Mouse (Mus musculus): ENCODE measurements at regions not wholly inside any gene's neighbourhood (a gene's known extent, or its start where the extent isn't known, plus 50 kb on each side); places are given as distances from the start of the nearest gene placed in this dataset.

DNA sequence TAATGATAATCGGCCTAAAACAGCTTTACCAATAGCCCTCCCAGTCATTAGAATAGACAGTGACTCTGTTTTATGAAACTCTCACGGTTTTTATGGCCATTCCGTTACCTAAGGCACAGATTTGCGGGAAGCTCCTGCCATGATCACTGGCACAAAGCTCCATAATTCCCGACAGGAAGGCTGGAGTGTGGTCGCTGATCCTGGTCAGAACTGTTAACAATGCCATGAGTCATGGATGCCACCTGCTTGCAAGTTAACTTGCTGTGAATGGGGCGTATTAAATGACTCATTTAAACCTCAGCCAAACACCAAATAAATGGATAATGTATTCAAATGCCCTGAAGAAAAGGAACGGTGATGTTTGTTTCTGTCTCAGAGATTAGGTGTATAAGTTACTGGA lies 559.9 kb upstream of the Map3k7 start:
- peak; percentile 54 for DNase-seq

DNA sequence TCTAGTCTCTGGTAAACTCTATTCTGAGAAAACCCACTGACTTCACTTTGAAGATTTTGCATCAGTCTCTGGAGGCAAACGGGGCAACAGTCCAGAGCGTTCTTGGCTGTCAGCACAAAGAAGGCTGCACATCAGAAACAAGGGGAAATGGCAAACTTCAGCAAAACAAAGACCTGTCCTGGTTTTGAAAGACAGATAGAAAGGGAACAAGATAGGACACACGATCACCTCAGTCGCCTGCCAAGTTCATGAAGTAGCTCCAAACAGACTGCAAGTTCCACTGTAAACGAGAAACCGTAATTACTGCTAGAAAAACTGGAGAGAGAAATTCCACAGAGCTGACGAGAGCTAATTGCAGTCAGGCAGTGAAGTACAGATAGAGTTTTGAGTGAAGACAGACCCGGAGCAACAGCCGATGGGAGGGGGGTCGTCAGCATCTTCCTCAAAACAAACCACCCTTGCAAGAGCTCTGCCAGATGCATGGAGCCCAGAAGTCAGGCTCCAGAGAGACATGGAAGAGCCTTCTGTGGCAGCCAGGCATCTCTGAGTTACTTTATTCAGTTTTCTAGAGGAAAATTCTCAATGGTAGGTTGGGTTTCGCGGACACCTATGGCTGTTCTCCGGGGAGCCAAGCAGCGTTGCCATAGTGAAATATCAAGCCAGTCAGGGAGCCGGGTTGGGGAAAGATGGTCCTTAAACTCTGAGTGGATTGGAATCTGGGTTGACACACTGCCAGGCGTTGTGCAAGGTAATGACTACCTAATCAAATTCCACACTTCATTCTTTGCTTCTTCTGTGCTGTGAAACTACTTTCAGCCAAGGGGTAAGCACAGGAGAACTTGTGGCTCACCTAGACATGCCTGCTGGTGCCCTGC lies 558.8 kb upstream of the Map3k7 start:
- peak; percentile 91 for DNase-seq

DNA sequence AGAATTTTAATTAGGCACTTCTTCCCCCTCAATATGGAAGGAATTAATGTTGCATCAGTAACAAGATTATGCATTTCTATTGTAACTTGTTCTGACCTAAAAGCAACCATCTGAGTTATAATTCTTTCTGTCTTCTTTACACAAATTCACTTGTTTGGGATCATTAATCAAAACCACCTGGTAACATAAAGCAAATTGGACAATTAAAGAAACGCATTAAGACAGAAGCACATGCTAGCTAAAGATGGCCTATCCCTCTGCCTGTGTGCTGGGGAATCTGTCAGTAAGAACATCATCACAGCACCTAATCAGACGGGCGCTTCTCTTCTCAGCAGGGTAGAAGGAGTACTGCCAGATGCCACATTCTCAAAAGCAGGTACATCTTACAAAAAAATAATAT lies 553.7 kb upstream of the Map3k7 start:
- DNase-seq: peak; percentile 18

DNA sequence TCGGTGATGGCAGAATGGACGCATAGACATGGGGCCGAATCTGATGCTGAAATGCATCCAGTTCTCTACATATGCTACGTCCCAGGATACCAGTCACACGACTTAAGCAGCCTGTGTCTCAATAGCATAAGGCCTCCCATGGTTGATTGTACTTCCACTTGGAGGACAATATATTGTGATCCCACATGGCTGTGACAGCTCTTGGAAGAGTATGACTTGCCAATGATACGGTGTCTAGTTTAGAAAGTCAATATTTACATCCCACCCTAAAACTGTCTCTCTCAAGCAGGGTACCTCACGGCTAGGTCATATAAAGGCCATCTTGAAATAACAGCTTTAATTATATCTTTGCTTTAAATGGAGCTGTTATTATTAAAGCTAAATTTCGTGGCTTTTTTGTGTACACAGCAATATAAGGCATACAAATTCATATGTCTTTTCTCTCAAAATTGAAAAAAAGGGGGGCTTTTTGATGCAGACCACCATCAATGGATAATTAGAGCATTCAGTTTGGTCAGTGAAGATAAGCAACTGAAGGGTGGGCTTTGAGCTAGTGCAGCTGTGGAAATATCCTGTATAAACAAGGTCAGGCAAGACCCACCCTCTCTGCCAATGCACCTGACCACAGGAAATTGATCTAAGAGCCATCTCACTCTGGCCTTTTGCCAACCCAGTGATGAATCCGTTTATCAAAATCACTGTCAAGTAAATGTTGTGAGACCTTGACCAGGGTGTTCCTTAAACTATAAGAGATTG lies 551.9 kb upstream of the Map3k7 start:
- DNase-seq: no peak

DNA sequence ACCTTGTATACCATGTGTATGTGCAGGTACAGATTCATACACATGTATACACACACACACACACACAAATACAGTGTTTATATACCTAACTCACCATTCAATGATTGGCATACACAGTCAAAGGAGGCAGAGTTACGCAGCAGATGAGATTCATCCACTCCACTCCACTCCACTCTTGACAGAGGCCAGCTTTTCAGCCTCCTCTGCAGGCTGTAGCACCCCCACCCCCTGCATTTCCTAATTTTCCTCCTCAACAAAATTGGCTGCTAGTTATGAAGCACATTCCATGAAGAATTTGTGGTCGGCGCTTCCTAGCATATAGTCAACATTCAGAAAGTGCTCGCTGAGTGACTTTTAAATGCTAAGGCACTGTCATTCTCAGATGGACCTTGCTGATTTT lies 546.7 kb upstream of the Map3k7 start:
- DNase-seq: peak; percentile 40

DNA sequence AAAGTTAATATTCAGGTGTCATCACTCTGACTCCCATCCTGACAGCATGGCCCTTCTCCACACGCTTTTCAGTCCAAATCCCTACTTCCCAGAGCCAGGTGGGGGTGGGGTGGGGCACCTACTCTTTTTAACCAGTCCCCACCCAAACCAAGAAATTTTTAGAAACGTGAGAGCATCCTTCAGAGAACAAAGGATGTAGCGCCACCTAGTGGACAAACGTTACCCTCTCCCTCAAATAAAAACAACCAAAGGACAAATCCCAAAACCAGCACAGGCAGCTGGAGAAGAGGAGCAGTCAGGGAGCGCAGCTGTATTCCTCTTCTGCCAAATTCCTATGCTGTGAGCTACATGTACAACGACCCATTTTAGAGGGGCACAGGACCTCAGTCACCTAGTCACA lies 544.7 kb upstream of the Map3k7 start:
- DNase-seq: peak; percentile 81

DNA sequence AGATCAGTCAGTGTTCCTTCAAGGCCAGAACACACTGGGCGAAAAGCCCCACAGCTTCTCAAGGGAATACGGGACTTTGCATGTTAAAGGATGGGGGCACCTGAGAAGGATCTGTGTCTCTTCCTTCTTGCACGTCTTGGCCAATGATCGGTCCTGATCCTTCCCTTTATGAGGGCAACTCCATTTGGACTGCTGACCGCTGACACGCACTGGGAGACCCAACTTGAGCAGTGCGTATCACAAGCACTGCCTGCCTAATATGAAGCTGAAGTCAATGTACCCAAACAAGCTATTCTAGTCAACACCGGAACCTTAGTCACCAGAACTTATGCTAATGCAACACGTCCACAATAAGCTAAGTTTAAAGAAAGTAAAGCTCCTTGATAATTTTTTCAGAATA lies 543.7 kb upstream of the Map3k7 start:
- peak; percentile 66 for DNase-seq

DNA sequence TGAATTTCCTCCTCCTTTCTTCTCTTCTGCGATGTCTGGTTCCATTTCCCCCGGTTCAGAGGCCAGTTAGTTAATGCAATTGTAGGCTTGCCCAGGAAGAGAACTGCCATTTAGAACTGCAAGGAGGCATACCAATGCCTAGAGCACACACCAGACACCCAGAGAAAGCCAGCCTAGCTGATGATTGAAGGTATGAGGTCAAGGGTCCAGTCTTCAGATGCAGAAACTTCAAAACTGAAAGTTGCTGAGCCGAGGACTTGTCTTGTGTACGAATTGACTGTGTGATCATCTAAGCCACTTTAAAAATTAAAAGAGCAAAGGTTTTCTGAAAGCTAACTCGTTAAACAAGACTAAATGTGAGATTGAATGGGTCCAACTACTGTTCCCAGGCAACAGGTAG lies 542.5 kb upstream of the Map3k7 start:
- peak; percentile 24 for DNase-seq

DNA sequence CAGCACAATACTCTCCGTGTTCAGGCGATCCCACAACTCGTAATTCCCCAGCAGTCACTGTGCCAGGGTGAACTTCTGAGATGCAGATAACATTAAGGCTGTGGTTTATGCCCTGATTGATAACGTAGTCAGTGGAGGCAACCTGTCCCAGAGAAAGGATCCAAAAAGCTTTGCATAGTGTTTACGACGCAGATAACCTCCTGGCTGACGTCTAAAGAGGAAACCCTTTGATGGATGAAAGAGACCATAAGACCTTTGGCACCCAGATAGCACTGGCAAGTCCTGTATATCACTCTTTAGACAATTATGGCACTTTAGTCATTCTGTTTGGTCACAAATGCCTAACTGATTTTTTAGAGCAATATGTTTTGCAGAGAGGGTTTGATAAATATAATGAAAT lies 538.8 kb upstream of the Map3k7 start:
- DNase-seq: peak; percentile 18

DNA sequence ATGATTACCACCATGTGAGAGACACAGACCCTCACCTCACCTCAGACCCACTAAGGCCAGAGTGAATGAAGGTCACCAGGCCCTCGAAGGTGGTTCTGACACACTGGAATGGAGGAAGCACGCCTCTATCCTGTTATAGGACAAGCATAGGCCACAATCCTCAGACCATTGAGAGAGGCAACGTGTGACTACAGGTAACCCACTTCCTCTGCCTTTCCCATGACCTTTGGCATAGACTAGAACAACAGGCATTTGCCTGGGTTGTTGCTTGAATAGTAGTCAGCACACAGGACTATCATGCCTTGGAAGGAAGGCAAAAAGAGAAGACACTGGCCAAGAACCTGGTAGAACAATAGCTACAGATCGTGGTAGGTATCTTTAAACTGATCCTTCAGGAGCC lies 538.2 kb upstream of the Map3k7 start:
- peak; percentile 59 for DNase-seq

DNA sequence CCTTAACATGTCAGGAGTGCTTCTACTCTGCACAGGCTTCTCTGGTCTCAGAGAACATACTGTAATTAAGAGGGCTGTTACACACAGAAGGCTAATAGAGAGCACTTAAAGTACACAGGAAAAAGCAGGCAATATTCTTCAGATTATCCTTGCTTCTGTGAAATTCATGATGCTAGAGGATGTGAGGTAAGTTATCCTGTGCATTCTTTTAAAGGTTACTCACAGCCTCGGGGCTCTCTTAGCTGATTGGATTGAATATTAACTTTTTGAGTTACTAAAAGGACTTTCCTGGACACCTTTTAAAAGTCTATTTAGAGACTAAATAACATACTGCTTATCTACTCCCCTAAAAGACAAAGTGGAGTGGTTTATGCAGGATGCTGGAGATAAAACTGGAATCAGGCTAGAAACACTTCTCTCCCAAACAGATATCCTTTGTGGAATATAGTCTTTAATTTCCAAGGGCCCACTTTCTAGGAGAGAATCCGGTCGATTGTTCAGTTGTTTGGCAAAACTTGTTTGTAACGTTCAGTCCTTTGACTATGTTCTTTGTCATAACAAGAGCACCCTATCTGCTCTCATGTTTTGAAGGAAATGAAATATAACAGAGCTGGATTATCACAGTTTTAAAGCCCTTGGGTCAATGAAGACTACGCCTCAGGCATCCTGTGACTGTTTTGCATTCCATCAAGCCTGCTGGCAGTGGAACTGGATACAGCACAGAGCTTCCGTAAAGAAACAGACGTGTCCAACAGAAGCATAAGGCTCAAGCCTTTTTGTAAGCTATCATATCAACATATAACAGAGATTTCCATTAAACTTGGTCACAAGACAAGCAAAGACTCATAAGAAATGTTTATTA lies 537.5 kb upstream of the Map3k7 start:
- peak; percentile 93 for DNase-seq

DNA sequence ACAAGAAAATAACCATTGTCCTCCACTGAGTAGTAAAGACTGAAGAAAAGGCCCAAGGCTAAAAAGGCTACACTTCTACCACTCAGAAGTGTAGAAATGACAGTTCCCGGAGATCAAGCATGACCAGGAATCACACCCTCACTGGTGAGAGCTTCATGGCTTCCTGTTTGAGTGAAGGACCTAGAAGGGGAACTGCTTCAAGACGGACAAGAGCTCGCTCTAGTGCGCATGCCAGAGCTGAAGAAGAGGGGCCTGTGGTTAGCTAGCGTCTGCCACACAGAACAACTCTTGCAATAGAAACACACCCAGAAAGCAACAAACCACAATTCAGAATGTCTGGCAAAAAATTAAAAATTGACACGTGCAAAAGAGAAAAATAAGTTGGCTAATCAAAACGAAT lies 530.0 kb upstream of the Map3k7 start:
- peak; percentile 16 for DNase-seq

DNA sequence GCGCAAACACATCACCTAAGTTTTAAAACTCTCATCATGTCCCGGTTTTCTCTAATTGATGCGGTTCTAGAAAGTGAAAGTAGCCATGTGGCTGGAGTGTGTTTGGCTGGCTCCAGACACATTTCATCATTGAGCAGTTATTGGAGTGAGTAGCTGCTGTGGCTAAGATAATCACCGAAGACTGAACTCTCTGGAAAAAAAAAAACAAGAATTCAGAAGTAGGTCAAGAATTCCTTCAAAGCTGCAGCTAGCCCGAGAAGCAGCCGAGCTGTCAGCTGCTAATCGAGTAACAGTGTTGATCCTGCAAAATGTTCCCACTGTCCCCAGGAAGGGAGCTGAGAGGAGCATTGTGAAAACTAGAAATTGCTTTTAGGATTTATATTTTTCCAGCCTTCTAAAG lies 509.0 kb upstream of the Map3k7 start:
- DNase-seq: no peak

DNA sequence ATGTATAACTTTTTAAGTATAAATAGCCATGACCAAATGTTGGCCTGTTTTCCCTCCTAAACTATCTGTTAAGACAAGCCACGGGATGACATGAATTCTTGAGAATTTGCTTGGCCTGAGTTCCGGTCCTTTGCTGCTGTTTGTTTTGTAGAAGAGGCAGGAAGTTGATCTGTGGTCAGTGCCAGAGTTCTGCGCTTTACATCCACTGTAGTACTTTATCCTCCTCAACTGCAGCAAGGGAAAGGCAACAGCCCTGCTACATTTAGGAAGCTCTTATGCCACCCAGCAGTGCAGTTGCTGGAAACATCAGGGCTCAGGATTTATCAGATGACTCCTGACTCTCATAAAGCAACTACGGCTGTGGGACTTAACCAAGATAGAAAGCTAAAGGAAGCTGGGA lies 508.4 kb upstream of the Map3k7 start:
- DNase-seq: peak; percentile 89

DNA sequence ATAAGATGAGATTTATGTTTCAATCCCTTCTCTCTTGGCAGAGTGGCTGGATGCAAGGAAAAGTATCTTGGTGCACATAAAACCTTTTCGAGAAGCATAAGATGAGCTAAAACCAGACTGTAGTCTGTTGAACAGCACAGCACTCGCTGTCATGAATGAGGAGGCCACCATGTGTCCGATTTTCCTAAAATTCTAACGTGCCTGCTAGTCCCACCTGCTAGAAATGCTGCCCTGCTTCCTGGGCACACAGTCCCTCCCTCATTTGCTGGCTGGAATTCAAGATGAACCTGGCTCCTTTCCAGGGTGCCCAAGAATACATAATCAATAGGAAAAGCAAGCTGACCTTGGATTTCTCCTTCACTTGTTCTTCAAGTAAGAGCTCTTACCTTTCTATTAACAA lies 501.4 kb upstream of the Map3k7 start:
- no peak for DNase-seq

DNA sequence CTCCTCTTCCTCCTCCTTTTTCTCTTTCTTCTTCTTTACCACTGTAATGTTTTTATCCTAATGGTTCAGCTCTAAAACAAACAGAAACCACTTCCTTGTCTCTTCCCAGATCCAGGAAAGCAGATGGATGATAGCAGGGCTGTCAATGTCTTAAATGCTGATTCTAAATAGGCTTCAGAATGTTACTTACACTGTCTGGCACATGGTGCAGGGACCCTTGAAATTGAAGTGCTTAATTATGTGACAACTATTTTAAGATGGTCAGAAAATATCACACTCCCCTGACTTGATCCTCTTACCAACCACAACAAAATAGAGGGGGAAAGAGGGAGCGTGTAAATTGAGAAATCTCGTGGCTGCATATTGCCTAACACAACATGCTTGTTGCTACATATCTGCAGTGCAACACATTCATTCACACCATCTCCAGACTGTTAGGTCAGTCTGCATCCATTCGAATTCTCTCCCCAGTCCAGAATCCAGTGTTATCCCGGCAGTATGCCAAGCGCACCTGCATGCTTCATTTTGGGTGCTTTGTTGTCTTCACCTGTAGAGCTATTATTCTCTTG lies 500.7 kb upstream of the Map3k7 start:
- no peak for DNase-seq

DNA sequence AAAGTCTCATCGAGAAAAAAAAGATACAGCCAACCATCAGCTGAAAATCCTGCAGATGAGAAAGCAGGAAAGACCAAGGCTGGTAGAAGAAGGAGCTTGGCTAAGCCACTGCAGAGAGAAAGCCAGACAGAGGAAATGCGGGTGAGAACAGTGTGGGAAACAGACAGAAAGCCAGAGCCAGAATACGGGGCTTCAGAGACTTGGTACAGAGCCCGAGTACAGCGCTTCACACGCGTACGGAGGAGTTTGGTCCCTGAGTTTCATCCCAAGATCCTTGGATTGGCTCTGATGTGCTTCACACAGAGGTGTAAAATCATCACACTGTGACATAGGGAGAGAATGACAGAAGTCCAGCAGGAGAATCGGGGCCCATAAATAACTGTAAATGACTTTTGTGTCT lies 495.6 kb upstream of the Map3k7 start:
- no peak for DNase-seq

DNA sequence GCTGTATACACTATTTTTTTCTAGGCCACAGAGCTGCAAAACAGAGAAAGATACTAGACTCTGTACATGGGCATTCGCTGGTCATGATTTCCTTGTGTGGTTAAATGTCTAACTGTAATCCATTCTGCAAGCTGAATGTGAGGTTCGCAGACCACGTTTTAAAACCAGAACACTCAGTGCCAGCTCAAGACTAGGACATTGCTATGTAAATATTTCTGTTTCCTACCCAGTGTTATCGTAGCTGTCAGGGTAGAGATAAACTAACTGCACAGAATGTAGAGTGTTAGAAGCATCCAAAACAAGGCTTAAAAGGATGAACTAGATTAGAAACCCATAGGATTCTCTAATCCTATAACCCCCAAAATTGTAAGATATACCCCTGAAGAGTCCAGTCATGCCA lies 494.1 kb upstream of the Map3k7 start:
- no peak for DNase-seq

DNA sequence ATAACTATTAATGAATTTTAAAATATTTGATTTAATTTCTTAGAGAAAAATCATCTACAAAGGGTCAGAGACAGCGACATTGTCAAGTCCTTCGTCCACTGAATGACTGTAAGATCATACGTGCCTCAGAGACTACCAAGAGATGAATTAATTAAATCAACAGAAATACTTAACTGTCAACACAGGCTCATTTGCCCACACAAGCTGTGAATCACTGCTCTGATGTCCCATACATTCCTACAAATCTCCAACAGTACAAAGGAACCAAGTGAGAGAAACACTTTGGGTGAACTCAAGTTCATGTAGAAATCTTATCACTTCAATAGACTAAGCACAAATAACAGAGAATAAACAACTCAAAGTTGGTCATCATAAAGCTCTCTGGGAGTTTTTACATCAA lies 471.4 kb upstream of the Map3k7 start:
- no peak for DNase-seq

DNA sequence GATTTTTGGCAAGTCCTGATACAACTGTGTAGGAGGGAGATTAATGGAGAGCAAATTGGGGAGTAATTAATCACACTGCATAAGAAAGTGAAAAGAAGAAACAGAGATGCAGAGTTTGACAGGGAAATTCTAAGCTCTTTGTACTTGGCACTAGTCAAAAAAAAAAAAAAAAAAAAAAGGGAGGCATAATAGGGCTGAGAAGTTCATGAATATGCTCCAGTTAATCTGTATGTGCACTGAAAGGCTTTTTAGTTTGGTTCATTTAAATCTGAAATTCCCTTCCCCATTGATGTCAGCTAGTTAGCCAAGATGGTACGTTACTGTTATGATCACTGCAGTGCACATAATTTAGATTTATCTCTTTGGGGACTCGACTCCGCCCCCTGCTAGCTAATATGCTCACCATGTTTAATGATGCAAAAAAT lies 470.8 kb upstream of the Map3k7 start:
- DNase-seq: peak; percentile 43

DNA sequence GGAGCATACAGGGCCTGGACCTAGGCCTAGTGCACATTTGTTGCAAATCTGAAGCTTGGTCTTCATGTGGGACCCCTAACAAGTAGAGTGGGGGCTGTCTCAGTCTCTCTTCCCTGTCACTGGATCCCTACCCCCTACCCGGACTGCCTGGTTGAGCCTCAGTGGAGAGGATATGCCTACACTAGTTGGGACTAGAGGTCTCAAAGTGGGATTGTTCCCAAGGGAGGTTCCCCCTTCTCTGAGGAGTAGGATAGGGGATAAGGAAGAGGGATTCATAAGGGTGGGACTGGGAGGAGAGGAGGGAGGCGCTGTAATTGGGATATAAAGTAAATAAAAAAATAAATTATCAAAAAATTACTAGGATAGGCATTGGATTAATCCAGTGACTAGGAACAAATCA lies 464.0 kb upstream of the Map3k7 start:
- DNase-seq: peak; percentile 81

DNA sequence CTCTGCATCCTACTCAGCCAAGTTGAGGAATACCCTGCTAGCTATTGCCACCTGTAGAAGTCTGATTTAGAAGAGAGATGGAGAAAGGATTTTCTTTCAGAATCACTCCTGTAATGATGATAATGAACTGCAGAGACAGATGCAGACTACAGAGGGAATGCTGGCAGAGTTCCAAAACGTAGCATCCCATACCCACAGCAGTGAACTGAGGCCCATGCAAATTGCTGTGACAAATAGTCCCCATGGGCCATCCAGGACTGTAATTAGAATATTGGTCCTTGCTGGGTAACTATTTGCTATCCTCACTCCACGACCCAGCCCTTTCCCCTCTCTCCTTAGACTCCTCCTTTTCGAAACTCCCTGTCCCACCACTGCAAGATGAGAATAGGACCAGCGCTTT lies 463.5 kb upstream of the Map3k7 start:
- DNase-seq: peak; percentile 68

DNA sequence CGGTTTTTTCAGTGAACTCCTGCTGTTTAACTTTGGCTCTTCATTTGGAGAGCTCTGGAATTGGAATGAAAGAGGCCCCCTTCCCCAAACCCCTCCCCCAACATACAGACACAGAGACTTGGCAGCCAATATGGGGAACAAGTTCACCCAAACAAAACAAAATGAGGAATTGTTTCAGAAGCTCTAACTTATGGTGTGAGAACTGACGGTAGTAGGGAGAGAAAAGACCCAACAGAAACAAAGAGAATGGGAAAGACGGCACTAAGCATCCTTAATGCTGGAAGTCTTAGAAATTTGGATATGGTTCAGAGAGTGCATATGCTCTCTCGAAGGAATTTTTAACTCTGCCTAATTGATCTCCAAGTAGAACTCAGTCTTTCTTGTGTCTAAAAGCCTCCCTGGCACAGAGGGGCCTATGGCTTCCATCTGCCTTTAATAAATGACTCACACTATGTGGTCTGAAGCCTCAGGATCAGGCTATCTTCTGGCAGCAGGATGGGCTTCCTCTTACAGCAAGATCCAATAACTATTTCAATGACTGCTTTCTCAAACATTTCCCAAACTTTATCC lies 438.2 kb upstream of the Map3k7 start:
- DNase-seq: peak; percentile 54

Measured in heart, adult 11 months (tissue).